Mouse (Mus musculus) spleen, adult 2 months (tissue): ENCODE measurements around the gene 1700007K13Rik. TPM values are rescaled to one million over a fixed set of nuclear protein-coding genes. Genes with fewer than 3 reads are reported as not detected.
"Not testable (repeated sequence)": the region's sequence is repeated elsewhere in the genome, so short reads cannot be mapped to it uniquely, and the experiment has no call there.

Experiments
- DNase-seq, 2 experiments: peaks; one replicate each; pipeline versions ENCODE4 v3.0.0 to v3.0.0-alpha.2; 2012 to 2021; ENCODE audit warnings: low spot score in 2 of 2, low read depth in 1 of 2
- H3K27ac ChIP-seq: fragments of 200-500 bp; 2 replicates; pipeline ENCODE4 v1.5.1; 2012; ENCODE audit warnings: low read length, inconsistent platforms; ENCODE audit not compliant: insufficient read depth
- H3K27me3 ChIP-seq: fragments of 200-500 bp; 2 replicates; pipeline ENCODE4 v1.6.1; 2012; ENCODE audit warnings: mild to moderate bottlenecking, moderate library complexity, low read length, inconsistent platforms; ENCODE audit not compliant: control insufficient read depth, insufficient read depth
- H3K36me3 ChIP-seq: fragments of 200-500 bp; 2 replicates; pipeline ENCODE4 v1.6.1; 2012; ENCODE audit warnings: mild to moderate bottlenecking, low read length, inconsistent platforms; ENCODE audit not compliant: control insufficient read depth, insufficient read depth
- H3K4me1 ChIP-seq: fragments of 200-500 bp; 2 replicates; pipeline ENCODE4 v1.6.1; 2011; ENCODE audit warnings: inconsistent platforms; ENCODE audit not compliant: control insufficient read depth, insufficient read depth, insufficient read length
- H3K4me3 ChIP-seq: fragments of 200-500 bp; 2 replicates; pipeline ENCODE4 v1.5.1; 2011; ENCODE audit warnings: mild to moderate bottlenecking, inconsistent platforms; ENCODE audit not compliant: insufficient read depth, insufficient read length; ENCODE audit errors: extremely low read depth
- CTCF ChIP-seq: fragments of 200-500 bp; IDR thresholded peaks from 2 replicates; pipeline ENCODE4 v1.5.1; 2011; ENCODE audit warnings: mild to moderate bottlenecking, inconsistent platforms; ENCODE audit not compliant: insufficient read depth, insufficient read length, insufficient replicate concordance; ENCODE audit errors: extremely low read depth
- POLR2A ChIP-seq: fragments of 200-500 bp; IDR thresholded peaks from 2 replicates; pipeline ENCODE4 v1.6.1; 2011; ENCODE audit warnings: low read depth, low read length, inconsistent platforms
- WGBS: fragments of 180-500 bp; shearing (Covaris S2); methylation state at CpG from one replicate; pipeline ENCODE4 v1.1.7; 2018; 5-methylcytosine and 5-hydroxymethylcytosine counted together
- polyA plus RNA-seq: library from polyadenylated mRNA; depleted of rRNA; stranded (reverse); fragments of >200 nt; gene quantifications from 2 replicates; pipeline ENCODE4 v1.2.3, GENCODE M21; 2012

The 1700007K13Rik gene
- polyA plus RNA-seq, 1 experiment = not detected

GRCm38 (mm10) chr2:28495207-28495756 is 29.1 kb upstream of the 1700007K13Rik start:
- 69% methylated on average over 14 of the region's 14 CpGs for WGBS
- no peak for TF ChIP-seq CTCF
- TF ChIP-seq POLR2A = no peak
- H3K4me3 ChIP-seq = no peak overlapping the region
- no peaks in the 10 kb centered on the region; the same call in 1 of the 2 replicates for H3K4me1 ChIP-seq
- H3K27ac ChIP-seq = no peak overlapping the region
- DNase-seq = peak in 1 of 2 experiments; percentile 23
- H3K27me3 ChIP-seq = no peaks in the 10 kb centered on the region
- H3K36me3 ChIP-seq = no peaks in the 10 kb centered on the region

DNA sequence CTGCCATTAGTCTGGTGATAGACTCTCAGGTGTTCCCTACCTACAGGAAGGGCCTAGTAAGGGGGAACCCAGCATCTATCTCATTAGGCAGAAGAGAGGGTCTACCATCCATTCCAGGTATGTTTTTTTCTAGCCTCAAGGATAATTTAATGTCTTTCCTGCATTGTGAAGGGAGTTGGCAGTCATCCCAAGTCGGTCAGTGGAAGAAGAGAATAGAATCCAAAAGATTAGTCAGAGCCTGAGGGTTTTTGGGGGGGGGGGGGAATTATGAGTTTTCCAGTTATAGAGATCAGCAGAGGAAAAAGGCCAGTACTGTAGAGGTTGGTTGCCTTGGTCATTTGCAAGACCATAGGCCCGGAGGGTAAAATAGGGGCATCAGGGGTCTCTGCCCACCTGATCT is 28.4 kb upstream of the 1700007K13Rik start:
- H3K36me3 ChIP-seq = no peaks in the 10 kb centered on the region
- no peak for TF ChIP-seq CTCF
- 87% methylated on average over 2 of the region's 2 CpGs for WGBS
- H3K27ac ChIP-seq = no peak overlapping the region
- DNase-seq = no peak
- H3K27me3 ChIP-seq = no peaks in the 10 kb centered on the region
- no peaks in the 10 kb centered on the region; the same call in 1 of the 2 replicates for H3K4me1 ChIP-seq
- no peak overlapping the region for H3K4me3 ChIP-seq

DNA sequence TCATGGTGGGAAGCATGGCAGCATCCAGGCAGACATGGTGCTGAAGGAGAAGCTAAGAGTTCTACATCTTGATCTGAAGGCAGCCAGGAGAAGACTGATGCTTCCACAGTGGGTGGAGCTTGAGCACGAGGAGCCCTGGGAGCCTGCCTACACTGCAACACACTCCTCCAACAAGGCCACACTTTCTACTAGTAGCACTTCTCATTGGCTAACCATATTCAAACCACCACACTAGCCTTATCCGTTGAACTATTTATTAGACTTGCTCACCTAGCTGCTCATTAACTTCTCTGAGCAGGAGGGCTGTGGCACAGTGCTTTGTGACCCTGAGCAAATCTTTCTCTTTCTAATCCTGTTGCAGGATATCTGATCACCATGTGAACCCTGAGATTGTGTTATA is 17.7 kb upstream of the 1700007K13Rik start:
- Histone ChIP-seq H3K36me3 (no peaks in the 10 kb centered on the region), H3K4me1 (no peaks in the 10 kb centered on the region), H3K27me3 (no peaks in the 10 kb centered on the region), H3K4me3 (no peak overlapping the region), H3K27ac (no peak overlapping the region)
- TF ChIP-seq CTCF (no peak), POLR2A (no peak)
- WGBS = 67% methylated on average over 2 of the region's 2 CpGs
- no peak for DNase-seq

DNA sequence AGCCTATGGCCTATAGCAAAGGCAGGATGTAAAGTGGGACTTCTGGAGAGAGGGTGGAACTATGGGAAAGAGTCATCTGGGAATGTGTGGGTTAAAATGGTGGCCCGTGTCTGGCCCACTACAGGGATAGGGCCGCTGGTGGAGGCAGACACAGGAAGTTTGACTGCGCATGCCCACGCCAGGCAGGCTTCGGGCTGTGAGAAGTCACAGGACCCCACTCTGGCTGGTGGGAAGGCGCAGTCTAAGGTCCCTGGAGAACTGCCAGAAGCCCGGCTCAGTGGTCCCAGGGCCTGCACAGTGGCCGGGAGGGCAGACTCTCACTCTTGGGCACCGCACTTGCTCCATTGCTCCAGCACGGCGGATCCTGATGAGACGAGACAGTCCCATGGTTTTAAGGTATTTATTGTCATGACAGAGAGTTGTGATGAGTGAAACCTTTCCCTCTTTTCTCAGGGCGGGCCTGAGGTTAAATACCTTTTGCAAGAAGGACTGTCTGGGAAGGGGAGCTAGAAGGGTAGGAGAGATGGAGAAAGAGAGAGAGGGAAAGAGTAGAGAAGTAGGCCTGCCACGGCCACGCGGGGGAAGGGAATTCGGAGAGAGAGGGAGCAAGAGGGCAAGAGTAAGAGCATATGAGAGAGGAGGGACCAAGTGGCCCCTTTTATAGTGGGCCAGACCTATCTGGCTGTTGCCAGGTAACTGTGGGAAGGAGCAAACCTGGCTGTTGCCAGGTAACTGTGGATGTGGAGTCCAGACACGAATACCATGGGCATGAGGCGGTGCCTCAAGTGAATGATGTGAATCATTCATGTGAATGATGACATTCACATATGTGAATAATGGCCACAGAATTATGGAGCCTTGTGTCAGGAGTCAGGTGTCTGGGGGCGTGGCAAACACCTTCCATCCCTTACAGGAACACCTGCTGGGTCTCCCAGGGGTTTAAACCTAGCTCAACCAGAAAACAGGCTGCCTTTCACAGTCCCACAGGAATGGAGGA is 13.4 kb upstream of the 1700007K13Rik start:
- no peaks in the 10 kb centered on the region for H3K4me1 ChIP-seq
- peak overlapping the region; percentile 30; the same call in 1 of the 2 replicates for H3K4me3 ChIP-seq
- no peak overlapping the region for H3K27ac ChIP-seq
- H3K27me3 ChIP-seq = no peaks in the 10 kb centered on the region
- DNase-seq = no peak
- 82% methylated on average over 20 of the region's 20 CpGs for WGBS
- H3K36me3 ChIP-seq = no peaks in the 10 kb centered on the region
- TF ChIP-seq POLR2A (no peak), CTCF (no peak)

- H3K27me3 ChIP-seq = not testable (repeated sequence)
Measured at GRCm38 (mm10) chr2:28477993-28478392, 11.9 kb upstream of the 1700007K13Rik start.

DNA sequence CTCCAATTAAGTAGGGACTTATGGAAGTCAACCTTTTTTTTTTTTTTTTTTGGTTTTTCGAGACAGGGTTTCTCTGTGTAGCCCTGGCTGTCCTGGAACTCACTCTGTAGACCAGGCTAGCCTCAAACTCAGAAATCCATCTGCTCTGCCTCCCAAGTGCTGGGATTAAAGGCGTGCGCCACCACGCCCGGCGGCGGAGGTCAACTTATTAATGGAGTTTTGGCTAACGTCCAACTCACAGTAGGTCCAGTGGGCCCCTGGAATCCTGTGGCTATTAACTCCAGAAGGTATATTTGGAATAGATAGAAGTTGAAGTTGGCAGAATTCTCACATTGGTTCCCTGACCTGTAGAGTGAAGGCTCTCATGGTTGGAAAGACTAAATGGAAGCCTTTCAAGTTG is 5.9 kb upstream of the 1700007K13Rik start:
- not testable (repeated sequence) for H3K36me3 ChIP-seq, DNase-seq, H3K4me1 ChIP-seq, H3K27me3 ChIP-seq, H3K4me3 ChIP-seq, H3K27ac ChIP-seq
- WGBS = 91% methylated on average over 8 of the region's 8 CpGs

More at GRCm38 (mm10) chr2:28477993-28478392, 11.9 kb upstream of the 1700007K13Rik start:
- not testable (repeated sequence) for H3K36me3 ChIP-seq, H3K4me3 ChIP-seq, DNase-seq, H3K4me1 ChIP-seq, H3K27ac ChIP-seq
- WGBS = 87% methylated on average over 5 of the region's 5 CpGs

GRCm38 (mm10) chr2:28470591-28470990 is 4.5 kb upstream of the 1700007K13Rik start:
- no peaks in the 10 kb centered on the region for H3K27me3 ChIP-seq
- 90% methylated on average over 2 of the region's 2 CpGs for WGBS
- no peak overlapping the region for H3K27ac ChIP-seq
- DNase-seq = no peak
- peaks cover 8% of the 10 kb centered on the region for H3K36me3 ChIP-seq
- peaks cover 6% of the 10 kb centered on the region; the same call in 1 of the 2 replicates for H3K4me1 ChIP-seq
- H3K4me3 ChIP-seq = no peak overlapping the region
- TF ChIP-seq POLR2A (no peak), CTCF (no peak)
